Mouse (Mus musculus) hindbrain, postnatal 0 days (tissue): ENCODE results near the gene Hmx3. TPM values are rescaled to one million over a fixed set of nuclear protein-coding genes. Genes with fewer than 3 reads are reported as not detected.

ENCODE experiments used
- ATAC-seq: fragments of 200-750 bp; cut with Nextera tagmentation; 2 replicates; pipeline ENCODE4 v1.8.0; 2017; ENCODE audit warnings: mild to moderate bottlenecking, moderate TSS enrichment, moderate library complexity
- DNase-seq: peaks from one replicate; pipeline ENCODE4 v3.0.0-alpha.2; 2015; ENCODE audit warnings: low spot score
- H3K27ac ChIP-seq: fragments of 300-500 bp; sonication (generic); 2 replicates; pipeline ENCODE4 v1.5.1; 2014; ENCODE audit warnings: mild to moderate bottlenecking
- H3K27me3 ChIP-seq: fragments of 300-500 bp; sonication (generic); 2 replicates; pipeline ENCODE4 v1.6.1; 2014; ENCODE audit warnings: low read length, mixed read lengths; ENCODE audit not compliant: insufficient read depth
- H3K36me3 ChIP-seq: fragments of 300-500 bp; sonication (generic); 2 replicates; pipeline ENCODE4 v1.6.1; 2014; ENCODE audit warnings: low read length, mixed read lengths; ENCODE audit not compliant: insufficient read depth
- H3K4me1 ChIP-seq: fragments of 300-500 bp; sonication (generic); 2 replicates; pipeline ENCODE4 v1.6.1; 2014; ENCODE audit warnings: antibody characterized with exemption, low read length, mixed read lengths; ENCODE audit not compliant: insufficient read depth
- H3K4me2 ChIP-seq: fragments of 300-500 bp; sonication (generic); 2 replicates; pipeline ENCODE4 v1.6.1; 2014; ENCODE audit warnings: low read depth, mild to moderate bottlenecking, low read length, moderate library complexity, mixed read lengths
- H3K4me3 ChIP-seq: fragments of 300-500 bp; sonication (generic); 2 replicates; pipeline ENCODE4 v1.5.1; 2014; ENCODE audit warnings: low read length
- H3K9ac ChIP-seq: fragments of 300-500 bp; sonication (generic); replicated peaks from 2 replicates; pipeline ENCODE4 v1.6.1; 2014; ENCODE audit warnings: mild to moderate bottlenecking, low read length, moderate library complexity, mixed read lengths
- H3K9me3 ChIP-seq: fragments of 300-500 bp; sonication (generic); 2 replicates; pipeline ENCODE4 v1.6.1; 2016; ENCODE audit warnings: low read length, mixed read lengths
- CTCF ChIP-seq: IDR thresholded peaks from 2 replicates; pipeline ENCODE4 v1.5.1; 2016; ENCODE audit warnings: antibody characterized with exemption, control low read depth, low read depth
- WGBS: fragments of 180-500 bp; shearing (Covaris S2); extraction: QIAGEN DNeasy Blood & Tissue Kit; methylation state at CpG from one replicate; pipeline ENCODE4 v1.1.7; 2014; 5-methylcytosine and 5-hydroxymethylcytosine counted together
- polyA plus RNA-seq: library from polyadenylated mRNA; unstranded; fragments of >200 nt; fragmentation: Nextera tagmentation; extraction: Ambion mirVana; gene quantifications from 2 replicates; pipeline ENCODE4 v1.2.1, GENCODE M21; 2015
- total RNA-seq: library from RNA; depleted of rRNA; stranded (reverse); fragments of >200 nt; gene quantifications from 2 replicates; pipeline ENCODE4 v1.2.3, GENCODE M21; 2014; rRNA removed

Gene Hmx3
- total and polyA plus RNA-seq, 2 experiments from 2014 or later: 1.5 to 3.2 TPM

GRCm38 (mm10) chr7:131582178-131582577 is 39.5 kb downstream of the Hmx3 start:
- H3K9me3 ChIP-seq: no peaks in the 10 kb centered on the region
- no peaks in the 10 kb centered on the region for H3K4me1 ChIP-seq
- no peak overlapping the region for H3K9ac ChIP-seq
- H3K27me3 ChIP-seq: no peaks in the 10 kb centered on the region
- no peak for ATAC-seq
- H3K27ac ChIP-seq: no peak overlapping the region
- DNase-seq: no peak
- H3K4me2 ChIP-seq: no peak overlapping the region
- H3K36me3 ChIP-seq: no peaks in the 10 kb centered on the region
- no peak overlapping the region for H3K4me3 ChIP-seq
- no peak for TF ChIP-seq CTCF
- 51% methylated on average over 9 of the region's 9 CpGs for WGBS

- no peak overlapping the region for H3K4me2 ChIP-seq
- 74% methylated on average over 5 of the region's 5 CpGs for WGBS
- no peak for ATAC-seq
Observed at GRCm38 (mm10) chr7:131585551-131585950, 42.9 kb downstream of the Hmx3 start.

More at GRCm38 (mm10) chr7:131585551-131585950, 42.9 kb downstream of the Hmx3 start:
- no peak overlapping the region for H3K4me3 ChIP-seq
- H3K27ac ChIP-seq: no peak overlapping the region
- H3K9me3 ChIP-seq: no peaks in the 10 kb centered on the region
- H3K4me1 ChIP-seq: no peaks in the 10 kb centered on the region
- no peak for TF ChIP-seq CTCF
- DNase-seq: no peak
- H3K27me3 ChIP-seq: no peaks in the 10 kb centered on the region
- H3K9ac ChIP-seq: no peak overlapping the region
- no peaks in the 10 kb centered on the region for H3K36me3 ChIP-seq

Other genes with a start within 250 kb of the Hmx3 start
- gene Cuzd1, start 220.6 kb upstream of the Hmx3 start, total RNA-seq: 0.10 TPM in 1 of 2 replicates, not detected in the other
- not detected in 2 replicates for gene Cuzd1, start 220.6 kb upstream of the Hmx3 start, polyA plus RNA-seq
- 0.36 TPM in 1 of 2 replicates, not detected in the other for gene Fam24b, start 213.4 kb upstream of the Hmx3 start, total RNA-seq
- not detected in 2 replicates for gene Fam24b, start 213.4 kb upstream of the Hmx3 start, polyA plus RNA-seq
- not detected in 2 replicates for gene Fam24a, start 209.0 kb upstream of the Hmx3 start, total RNA-seq
- gene Fam24a, start 209.0 kb upstream of the Hmx3 start, polyA plus RNA-seq: 0.29 and 0.44 TPM in 2 replicates
- 27.4 and 47.8 TPM in 2 replicates for gene 2310057M21Rik, start 180.1 kb upstream of the Hmx3 start, total RNA-seq
- 20.3 and 26.2 TPM in 2 replicates for gene 2310057M21Rik, start 180.1 kb upstream of the Hmx3 start, polyA plus RNA-seq
- gene Pstk, start 171.7 kb upstream of the Hmx3 start, total RNA-seq: 39.9 and 52.5 TPM in 2 replicates
- gene Pstk, start 171.7 kb upstream of the Hmx3 start, polyA plus RNA-seq: 53.5 and 55.8 TPM in 2 replicates
- 14.3 and 16.1 TPM in 2 replicates for gene Ikzf5, start 132.3 kb upstream of the Hmx3 start, total RNA-seq
- 10.2 and 11.3 TPM in 2 replicates for gene Ikzf5, start 132.3 kb upstream of the Hmx3 start, polyA plus RNA-seq
- gene Acadsb, start 132.3 kb upstream of the Hmx3 start, total RNA-seq: 24.2 and 27.3 TPM in 2 replicates
- gene Acadsb, start 132.3 kb upstream of the Hmx3 start, polyA plus RNA-seq: 76.1 and 82.8 TPM in 2 replicates
- gene Hmx2, start 5.9 kb downstream of the Hmx3 start, total RNA-seq: 0.36 and 0.99 TPM in 2 replicates
- 0.56 and 0.91 TPM in 2 replicates for gene Hmx2, start 5.9 kb downstream of the Hmx3 start, polyA plus RNA-seq
- 95.2 and 97.8 TPM in 2 replicates for gene Bub3, start 17.4 kb downstream of the Hmx3 start, total RNA-seq
- gene Bub3, start 17.4 kb downstream of the Hmx3 start, polyA plus RNA-seq: 127 and 132 TPM in 2 replicates